Mouse (Mus musculus): ENCODE measurements at regions not wholly inside any gene's neighbourhood (a gene's known extent, or its start where the extent isn't known, plus 50 kb on each side); places are given as distances from the start of the nearest gene placed in this dataset.

GRCm38 (mm10) chr12:58901931-58902330, 109.9 kb downstream of the Sec23a start:
- no peak for ATAC-seq (replicated peaks)
- H3K9ac ChIP-seq (replicated peaks) = no peak overlapping the region

GRCm38 (mm10) chr12:58875808-58876207, 136.0 kb downstream of the Sec23a start:
- Histone ChIP-seq H3K4me2 (replicated peaks) (no peak overlapping the region), H3K36me3 (no peaks in the 10 kb centered on the region), H3K4me1 (no peaks in the 10 kb centered on the region), H3K27me3 (no peaks in the 10 kb centered on the region), H3K27ac (replicated peaks) (no peak overlapping the region), H3K9ac (replicated peaks) (no peak overlapping the region), H3K4me3 (no peak overlapping the region), H3K9me3 (no peaks in the 10 kb centered on the region)
- WGBS = 82% methylated on average over 2 of the region's 2 CpGs
- no peak for ATAC-seq (replicated peaks)

More at GRCm38 (mm10) chr12:58901931-58902330, 109.9 kb downstream of the Sec23a start:
- H3K27ac ChIP-seq (replicated peaks) = no peak overlapping the region
- H3K27me3 ChIP-seq = no peaks in the 10 kb centered on the region
- no peak overlapping the region for H3K4me2 ChIP-seq (replicated peaks)
- H3K36me3 ChIP-seq = no peaks in the 10 kb centered on the region
- 88% methylated on average over 3 of the region's 3 CpGs for WGBS
- no peak overlapping the region for H3K4me3 ChIP-seq
- H3K4me1 ChIP-seq = no peaks in the 10 kb centered on the region
- H3K9me3 ChIP-seq = no peaks in the 10 kb centered on the region

DNA sequence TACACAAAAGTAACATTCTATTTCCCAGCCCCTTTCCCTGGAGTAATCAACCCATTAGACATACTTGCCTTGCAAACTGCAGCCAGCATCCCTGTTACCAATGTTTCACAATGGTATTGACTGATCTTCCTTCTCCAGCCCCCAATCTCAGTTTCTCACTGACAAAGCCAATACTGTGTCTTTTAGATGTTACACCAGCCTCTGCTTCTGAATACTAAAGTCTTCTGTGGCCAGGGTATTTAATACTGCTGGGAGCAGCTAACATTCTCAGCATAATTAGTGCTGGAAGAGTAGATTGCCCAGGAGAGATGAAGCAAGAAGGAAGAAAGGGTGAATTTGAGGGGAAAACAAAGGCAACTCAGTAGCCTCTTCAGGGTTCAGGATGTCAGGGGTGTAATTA, 139.4 kb downstream of the Sec23a start:
- Histone ChIP-seq H3K9ac (replicated peaks) (no peak overlapping the region), H3K9me3 (no peaks in the 10 kb centered on the region), H3K36me3 (no peaks in the 10 kb centered on the region), H3K4me1 (no peaks in the 10 kb centered on the region), H3K4me2 (replicated peaks) (no peak overlapping the region), H3K27me3 (no peaks in the 10 kb centered on the region), H3K27ac (replicated peaks) (no peak overlapping the region), H3K4me3 (no peak overlapping the region)
- no peak for ATAC-seq (replicated peaks)

DNA sequence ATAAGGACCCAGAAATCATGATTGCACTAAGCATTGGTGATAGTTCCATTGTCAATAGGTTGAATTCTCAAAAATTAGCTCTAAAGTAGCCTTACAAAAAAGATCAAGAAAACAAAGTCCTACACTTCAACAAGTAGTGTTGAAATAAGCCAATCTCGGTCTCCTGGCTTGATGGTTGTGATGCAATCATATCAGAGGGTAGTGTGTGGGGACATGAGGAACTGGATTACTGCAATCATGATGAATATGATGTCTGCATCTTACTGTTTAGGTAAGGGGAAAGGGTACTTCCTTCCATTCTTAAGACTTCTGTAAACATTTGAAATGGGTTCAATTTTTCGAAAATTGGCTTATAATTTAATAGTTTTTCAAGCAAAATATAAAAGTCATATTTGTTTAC, 155.3 kb downstream of the Sec23a start:
- Histone ChIP-seq H3K9me3 (no peaks in the 10 kb centered on the region), H3K4me2 (replicated peaks) (no peak overlapping the region), H3K27me3 (no peaks in the 10 kb centered on the region), H3K27ac (replicated peaks) (no peak overlapping the region), H3K36me3 (no peaks in the 10 kb centered on the region), H3K4me1 (no peaks in the 10 kb centered on the region), H3K9ac (replicated peaks) (no peak overlapping the region), H3K4me3 (no peak overlapping the region)
- no peak for ATAC-seq (replicated peaks)
- WGBS = 75% methylated on average over 2 of the region's 2 CpGs

DNA sequence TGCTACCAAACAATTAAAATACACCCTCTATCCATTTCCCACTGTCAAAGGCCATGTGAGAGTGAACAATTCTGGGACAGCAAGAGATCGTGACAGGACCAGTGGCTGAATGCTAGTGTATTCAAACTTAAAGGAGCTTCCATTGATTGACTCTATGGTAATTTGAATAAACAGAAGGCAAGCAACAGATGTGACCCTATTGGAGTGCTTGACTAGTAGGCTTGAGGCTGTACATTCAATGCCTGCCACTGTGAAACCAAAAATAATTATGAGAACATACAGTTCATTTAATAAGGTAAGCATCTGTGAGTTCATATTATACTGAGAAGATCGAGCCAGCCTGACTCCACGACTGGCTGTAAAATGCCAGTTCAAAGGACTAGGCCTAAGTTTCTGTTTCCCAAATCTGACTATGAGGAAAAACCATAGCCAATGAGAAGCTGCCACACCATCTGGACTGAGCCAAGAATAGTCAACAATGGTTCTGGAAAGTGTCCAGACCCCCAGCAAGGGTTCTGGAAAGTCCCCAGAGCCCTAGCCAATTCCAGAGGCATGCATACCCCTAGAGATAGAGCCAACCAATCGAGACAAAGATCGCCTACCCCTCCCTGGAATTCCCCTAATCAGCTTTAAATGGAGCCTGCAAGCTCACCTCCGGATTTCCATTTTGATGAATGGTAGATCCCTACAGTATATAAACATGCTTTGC, 160.0 kb downstream of the Sec23a start:
- Histone ChIP-seq H3K27me3 (no peaks in the 10 kb centered on the region), H3K9ac (replicated peaks) (no peak overlapping the region), H3K4me1 (no peaks in the 10 kb centered on the region), H3K4me3 (no peak overlapping the region), H3K27ac (replicated peaks) (no peak overlapping the region), H3K9me3 (no peaks in the 10 kb centered on the region), H3K36me3 (no peaks in the 10 kb centered on the region), H3K4me2 (replicated peaks) (no peak overlapping the region)
- WGBS = 54% methylated on average over 6 of the region's 6 CpGs
- peak; percentile 73 for ATAC-seq (replicated peaks)

DNA sequence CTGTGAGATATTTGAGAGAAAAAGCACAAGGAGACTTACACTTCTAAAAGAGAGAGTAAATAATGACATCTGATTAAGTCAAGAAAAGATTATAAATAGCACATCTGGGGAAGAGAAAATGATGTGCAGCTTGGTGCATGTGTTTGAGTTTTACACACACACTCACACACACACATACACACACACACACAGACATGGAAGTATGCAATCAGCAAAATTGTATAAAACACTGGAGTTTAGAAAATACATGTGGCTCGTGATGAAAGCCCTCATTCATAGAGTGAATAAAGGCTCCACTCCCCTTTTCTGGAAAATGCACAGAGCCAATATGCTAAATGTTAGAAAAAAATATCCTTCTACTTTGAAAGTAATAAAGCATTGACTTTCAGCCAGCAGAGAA, 182.2 kb downstream of the Sec23a start:
- H3K27me3 ChIP-seq = no peaks in the 10 kb centered on the region
- WGBS = 45% methylated on average over 1 of the region's 1 CpGs
- no peak overlapping the region for H3K9ac ChIP-seq (replicated peaks)
- no peaks in the 10 kb centered on the region for H3K9me3 ChIP-seq
- H3K4me2 ChIP-seq (replicated peaks) = no peak overlapping the region
- H3K4me1 ChIP-seq = no peaks in the 10 kb centered on the region
- ATAC-seq (replicated peaks) = no peak; the same call in 1 of the 2 replicates
- no peak overlapping the region for H3K4me3 ChIP-seq
- H3K27ac ChIP-seq (replicated peaks) = no peak overlapping the region
- H3K36me3 ChIP-seq = no peaks in the 10 kb centered on the region

GRCm38 (mm10) chr12:58827864-58828263, 184.0 kb downstream of the Sec23a start:
- H3K4me1 ChIP-seq = no peaks in the 10 kb centered on the region
- no peak for ATAC-seq (replicated peaks)
- H3K27ac ChIP-seq (replicated peaks) = no peak overlapping the region
- no peaks in the 10 kb centered on the region for H3K9me3 ChIP-seq
- no peaks in the 10 kb centered on the region for H3K27me3 ChIP-seq
- H3K4me2 ChIP-seq (replicated peaks) = no peak overlapping the region
- H3K9ac ChIP-seq (replicated peaks) = no peak overlapping the region
- H3K36me3 ChIP-seq = no peaks in the 10 kb centered on the region
- H3K4me3 ChIP-seq = no peak overlapping the region

DNA sequence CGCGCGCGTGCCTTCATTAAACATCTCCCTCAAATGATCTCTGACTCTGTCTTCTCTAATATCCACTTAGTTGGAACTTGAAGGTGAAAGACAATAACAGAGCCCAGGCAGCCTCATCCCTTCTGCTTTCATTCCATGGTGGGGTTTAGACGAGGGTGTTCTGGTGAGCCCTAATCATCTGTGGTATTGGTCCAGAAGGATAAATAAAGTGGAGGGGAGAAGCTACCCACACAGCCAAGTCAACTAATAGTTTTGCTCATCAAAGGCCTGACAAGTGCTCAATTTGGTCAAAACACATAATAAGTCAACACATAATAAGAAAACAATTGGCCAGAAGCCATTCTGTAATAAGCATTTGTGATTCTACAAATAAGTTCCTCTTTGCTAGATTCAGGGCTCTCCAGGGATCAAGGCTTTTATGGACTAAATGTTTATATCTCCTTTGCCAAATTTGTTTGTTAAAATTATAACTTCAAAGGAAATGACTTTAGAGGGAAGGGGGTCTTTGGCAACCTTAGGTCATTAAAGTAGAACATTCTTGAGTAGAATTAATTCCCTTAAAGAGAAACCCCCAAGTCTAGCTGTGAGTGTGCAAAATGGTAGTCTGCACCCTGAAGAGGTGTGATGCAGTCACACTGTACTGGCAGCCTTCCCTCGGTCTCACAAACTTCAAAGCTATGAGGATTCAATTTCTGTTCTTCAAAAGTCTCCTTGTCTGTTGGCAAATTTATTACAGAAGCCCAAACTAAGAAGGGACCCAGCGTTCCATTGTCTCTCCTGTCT, 186.5 kb downstream of the Sec23a start:
- WGBS = 88% methylated on average over 7 of the region's 7 CpGs

DNA sequence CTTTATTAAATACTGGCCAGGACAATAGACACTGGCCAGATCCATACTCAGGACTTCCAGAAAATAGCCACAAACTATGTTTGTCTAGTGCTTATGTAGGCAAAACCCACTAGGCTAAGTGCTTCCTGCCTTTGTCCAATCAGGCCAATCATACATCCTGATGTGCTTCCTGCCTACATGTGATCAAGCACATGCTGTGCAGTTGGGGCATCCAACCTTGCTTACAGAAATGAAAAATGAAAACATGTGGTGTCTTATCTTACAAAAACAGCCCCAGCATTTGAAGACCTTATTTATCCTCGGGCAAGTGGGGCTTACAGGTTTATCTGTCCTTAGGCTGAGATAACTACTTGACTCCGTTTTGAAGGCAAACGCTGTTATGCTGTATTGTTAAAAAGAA, 188.8 kb downstream of the Sec23a start:
- Histone ChIP-seq H3K36me3 (no peaks in the 10 kb centered on the region), H3K27me3 (no peaks in the 10 kb centered on the region), H3K4me2 (replicated peaks) (no peak overlapping the region), H3K9me3 (no peaks in the 10 kb centered on the region), H3K9ac (replicated peaks) (no peak overlapping the region), H3K27ac (replicated peaks) (no peak overlapping the region), H3K4me1 (no peaks in the 10 kb centered on the region), H3K4me3 (no peak overlapping the region)
- ATAC-seq (replicated peaks) = no peak
- WGBS = 94% methylated on average over 3 of the region's 3 CpGs

More for the DNA sequence above, 186.5 kb downstream of the Sec23a start:
- Histone ChIP-seq H3K9ac (replicated peaks) (no peak overlapping the region), H3K9me3 (no peaks in the 10 kb centered on the region), H3K36me3 (no peaks in the 10 kb centered on the region), H3K27ac (replicated peaks) (no peak overlapping the region), H3K4me1 (no peaks in the 10 kb centered on the region), H3K4me3 (no peak overlapping the region), H3K27me3 (no peaks in the 10 kb centered on the region), H3K4me2 (replicated peaks) (no peak overlapping the region)
- ATAC-seq (replicated peaks) = no peak

- 41% methylated on average over 6 of the region's 6 CpGs for WGBS
- no peaks in the 10 kb centered on the region for H3K9me3 ChIP-seq
- H3K4me3 ChIP-seq = no peak overlapping the region
- H3K36me3 ChIP-seq = no peaks in the 10 kb centered on the region
- ATAC-seq (replicated peaks) = peak; percentile 63
- H3K9ac ChIP-seq (replicated peaks) = no peak overlapping the region
- 0 out of 2 replicates have a peak, but pooled peaks cover 4% of the 10 kb centered on the region for H3K4me1 ChIP-seq
- no peak overlapping the region for H3K4me2 ChIP-seq (replicated peaks)
- H3K27ac ChIP-seq (replicated peaks) = no peak overlapping the region
- H3K27me3 ChIP-seq = no peaks in the 10 kb centered on the region
These were observed 207.7 kb downstream of the Sec23a start for GRCm38 (mm10) chr12:58804068-58804467.

- H3K27ac ChIP-seq (replicated peaks) = no peak overlapping the region
- peak; percentile 91 for ATAC-seq (replicated peaks)
- no peak overlapping the region for H3K9ac ChIP-seq (replicated peaks)
- H3K36me3 ChIP-seq = no peaks in the 10 kb centered on the region
- 35% methylated on average over 4 of the region's 4 CpGs for WGBS
- no peaks in the 10 kb centered on the region for H3K27me3 ChIP-seq
- no peak overlapping the region for H3K4me2 ChIP-seq (replicated peaks)
- H3K4me3 ChIP-seq = no peak overlapping the region
- no peaks in the 10 kb centered on the region for H3K9me3 ChIP-seq
- 0 out of 2 replicates have a peak, but pooled peaks cover 4% of the 10 kb centered on the region for H3K4me1 ChIP-seq
These were observed 209.4 kb downstream of the Sec23a start for GRCm38 (mm10) chr12:58802410-58802809.
